Mouse (Mus musculus) MEL (cell line): ENCODE measurements at regions not wholly inside any gene's neighbourhood (a gene's known extent, or its start where the extent isn't known, plus 50 kb on each side); places are given as distances from the start of the nearest gene placed in this dataset.
A peak's percentile ranks its signal among the peaks of the same experiment; 100 is the strongest.

Source experiments
- DNase-seq: peaks from one replicate; pipeline ENCODE4 v3.0.0; 2011; ENCODE audit warnings: low read depth, low spot score
- H3K27ac ChIP-seq: 2 replicates; pipeline ENCODE4 v1.5.1; 2012; ENCODE audit warnings: low read depth, mild to moderate bottlenecking, control low read depth, low read length, moderate library complexity; ENCODE audit not compliant: control insufficient read depth
- H3K27me3 ChIP-seq, 2 experiments: fragments of 150-350 bp in 1 of 2; sonication (generic) in 1 of 2; 2 replicates each; pipeline ENCODE4 v1.6.1; 2012; ENCODE audit warnings: low read length in 2 of 2, mild to moderate bottlenecking in 2 of 2, improper control_type of control experiment in 1 of 2, moderate library complexity in 1 of 2; ENCODE audit not compliant: insufficient read depth in 2 of 2, control insufficient read depth in 1 of 2
- H3K36me3 ChIP-seq, 2 experiments: 2 replicates each; pipeline ENCODE4 v1.6.1; 2012 to 2014; ENCODE audit warnings: low read length in 2 of 2, improper control_type of control experiment in 1 of 2, inconsistent platforms in 1 of 2, mild to moderate bottlenecking in 1 of 2; ENCODE audit not compliant: insufficient read depth in 2 of 2, control insufficient read depth in 1 of 2
- H3K4me1 ChIP-seq, 2 experiments: fragments of 150-350 bp in 1 of 2; sonication (generic) in 1 of 2; 2 replicates each; pipeline ENCODE4 v1.6.1; 2012; ENCODE audit warnings: low read length in 2 of 2, improper control_type of control experiment in 1 of 2, mild to moderate bottlenecking in 1 of 2; ENCODE audit not compliant: insufficient read depth in 2 of 2, control insufficient read depth in 1 of 2
- H3K4me3 ChIP-seq, 2 experiments: fragments of 150-350 bp in 1 of 2; sonication (generic) in 1 of 2; 2 replicates each; pipeline ENCODE4 v1.5.1; 2012; ENCODE audit warnings: low read depth in 2 of 2, low read length in 2 of 2, mild to moderate bottlenecking in 2 of 2, moderate library complexity in 2 of 2, control low read depth in 1 of 2, improper control_type of control experiment in 1 of 2; ENCODE audit not compliant: control insufficient read depth in 1 of 2, insufficient read depth in 1 of 2
- H3K79me2 ChIP-seq: 2 replicates; pipeline ENCODE4 v1.6.1; 2012; ENCODE audit warnings: mild to moderate bottlenecking, low read length, moderate library complexity; ENCODE audit not compliant: control insufficient read depth, poor library complexity, insufficient read depth
- H3K9ac ChIP-seq: 2 replicates; pipeline ENCODE4 v1.6.1; 2012; ENCODE audit warnings: low read depth, mild to moderate bottlenecking, control low read depth, low read length, moderate library complexity; ENCODE audit not compliant: control insufficient read depth, poor library complexity, severe bottlenecking
- H3K9me3 ChIP-seq: fragments of 150-350 bp; sonication (generic); replicated peaks from 2 replicates; pipeline ENCODE4 v1.6.1; 2012; ENCODE audit warnings: mild to moderate bottlenecking, low read length, improper control_type of control experiment, moderate library complexity; ENCODE audit not compliant: insufficient read depth
- CHD1 ChIP-seq: IDR thresholded peaks from 2 replicates; pipeline ENCODE4 v1.6.1; 2012; ENCODE audit warnings: low read depth, mild to moderate bottlenecking, inconsistent platforms, low read length, improper control_type of control experiment
- CHD2 ChIP-seq: IDR thresholded peaks from 2 replicates; pipeline ENCODE4 v1.6.1; 2011; ENCODE audit warnings: low read length, improper control_type of control experiment
- GABPA ChIP-seq: IDR thresholded peaks from 2 replicates; pipeline ENCODE4 v1.6.1; 2012; ENCODE audit warnings: low read depth, mild to moderate bottlenecking, inconsistent platforms, low read length, improper control_type of control experiment, moderate library complexity
- GATA1 ChIP-seq: IDR thresholded peaks from 2 replicates; pipeline ENCODE4 v1.6.1; 2011; ENCODE audit warnings: low read depth, low read length, improper control_type of control experiment
- HCFC1 ChIP-seq: IDR thresholded peaks from 2 replicates; pipeline ENCODE4 v1.6.1; 2012; ENCODE audit warnings: low read depth, mild to moderate bottlenecking, inconsistent platforms, low read length, improper control_type of control experiment, moderate library complexity
- MAFK ChIP-seq: IDR thresholded peaks from 2 replicates; pipeline ENCODE4 v1.6.1; 2011; ENCODE audit warnings: low read depth, mild to moderate bottlenecking, low read length, improper control_type of control experiment, borderline replicate concordance
- POLR2AphosphoS2 ChIP-seq: IDR thresholded peaks from 2 replicates; pipeline ENCODE4 v1.6.1; 2011; ENCODE audit warnings: low read length, improper control_type of control experiment
- RAD21 ChIP-seq: IDR thresholded peaks from 2 replicates; pipeline ENCODE4 v1.6.1; 2011; ENCODE audit warnings: mild to moderate bottlenecking, low read depth, low read length, improper control_type of control experiment
- ZC3H11A ChIP-seq: IDR thresholded peaks from 2 replicates; pipeline ENCODE4 v1.6.1; 2012; ENCODE audit warnings: low read depth, mild to moderate bottlenecking, inconsistent platforms, low read length, improper control_type of control experiment

- no peaks in the 10 kb centered on the region for H3K79me2 ChIP-seq
- no peak overlapping the region for H3K27ac ChIP-seq
- H3K27me3 ChIP-seq: no peaks in the 10 kb centered on the region
- H3K36me3 ChIP-seq: 0 out of 4 replicates have a peak, but pooled peaks cover 0 to 2% of the 10 kb centered on the region in 2 experiments
- no peak overlapping the region for H3K4me3 ChIP-seq
- H3K9ac ChIP-seq: no peak overlapping the region
- DNase-seq: no peak
- TF ChIP-seq GATA1: no peak
- 0 out of 2 replicates have a peak, but pooled peaks have one; percentile 18 for TF ChIP-seq MAFK
- no peak for TF ChIP-seq GABPA
- no peak for TF ChIP-seq ZC3H11A
- peaks cover 0 to 2% of the 10 kb centered on the region in 2 experiments; a peak in 2 of 4 replicates for H3K4me1 ChIP-seq
- no peaks in the 10 kb centered on the region for H3K9me3 ChIP-seq
Observed at GRCm38 (mm10) chr17:88191444-88191843, 126.4 kb upstream of the Fbxo11 start.

GRCm38 (mm10) chr17:88191930-88192807 is 127.1 kb upstream of the Fbxo11 start:
- Histone ChIP-seq H3K4me1 (peaks cover 0 to 2% of the 10 kb centered on the region in 2 experiments; a peak in 2 of 4 replicates), H3K36me3 (0 out of 4 replicates have a peak, but pooled peaks cover 0 to 2% of the 10 kb centered on the region in 2 experiments), H3K9ac (no peak overlapping the region), H3K27me3 (no peaks in the 10 kb centered on the region), H3K9me3 (no peaks in the 10 kb centered on the region), H3K27ac (no peak overlapping the region), H3K79me2 (no peaks in the 10 kb centered on the region), H3K4me3 (no peak overlapping the region)
- no peak for DNase-seq
- TF ChIP-seq CHD1: no peak

GRCm38 (mm10) chr17:88194693-88195092 is 129.6 kb upstream of the Fbxo11 start:
- DNase-seq: peak; percentile 18
- TF ChIP-seq POLR2AphosphoS2 (no peak), CHD2 (no peak), RAD21 (no peak), HCFC1 (no peak)
- Histone ChIP-seq H3K9me3 (no peaks in the 10 kb centered on the region), H3K4me3 (no peak overlapping the region), H3K36me3 (0 out of 4 replicates have a peak, but pooled peaks cover 0 to 2% of the 10 kb centered on the region in 2 experiments), H3K9ac (no peak overlapping the region), H3K79me2 (no peaks in the 10 kb centered on the region), H3K27ac (no peak overlapping the region), H3K27me3 (no peaks in the 10 kb centered on the region), H3K4me1 (peaks cover 0 to 2% of the 10 kb centered on the region in 2 experiments; a peak in 2 of 4 replicates)
